Mouse (Mus musculus): ENCODE data around the gene Anks6. TPM values are rescaled to one million over a fixed set of nuclear protein-coding genes. Genes with fewer than 3 reads are reported as not detected.

The Anks6 gene
- 5.5 and 6.5 TPM in 2 replicates for polyA plus RNA-seq (2015; fragmentation: Nextera tagmentation; extraction: Ambion mirVana)

GRCm38 (mm10) chr4:47056791-47057509 lies at the start of gene Anks6:
Anks6 (minus strand) TSS chr4:47057427.
- Histone ChIP-seq H3K4me2 (peak within 1 kb of the TSS; percentile 78), H3K4me3 (replicated peaks) (peak within 1 kb of the TSS; percentile 82), H3K4me1 (peaks cover 16% of the 10 kb centered on the region), H3K27ac (peak within 1 kb of the TSS; percentile 77), H3K27me3 (0 out of 2 replicates have a peak, but pooled peaks cover 3% of the 10 kb centered on the region), H3K9ac (peak within 1 kb of the TSS; percentile 77), H3K36me3 (no peaks in the 10 kb centered on the region), H3K9me3 (replicated peaks) (no peaks in the 10 kb centered on the region)
- peak; percentile 93 for ATAC-seq (replicated peaks; ENCODE audit: low FRiP score)
- under 1% methylated on average over 86 of the region's 86 CpGs for WGBS

- no peaks in the 10 kb centered on the region for H3K9me3 ChIP-seq (replicated peaks)
- no peak overlapping the region for H3K27ac ChIP-seq
- no peak overlapping the region for H3K9ac ChIP-seq
- no peaks in the 10 kb centered on the region for H3K4me1 ChIP-seq
- no peak overlapping the region for H3K4me3 ChIP-seq (replicated peaks)
- no peaks in the 10 kb centered on the region for H3K36me3 ChIP-seq
- H3K4me2 ChIP-seq = no peak overlapping the region
- no peaks in the 10 kb centered on the region for H3K27me3 ChIP-seq
- ATAC-seq (replicated peaks; ENCODE audit: low FRiP score) = no peak
- WGBS = 91% methylated on average over 10 of the region's 10 CpGs
Measured at GRCm38 (mm10) chr4:47103561-47103960, 46.3 kb upstream of the Anks6 start.

GRCm38 (mm10) chr4:47093647-47094046 lies 36.4 kb upstream of the Anks6 start:
- Histone ChIP-seq H3K4me2 (0 out of 2 replicates have a peak overlapping the region, but pooled peaks have one; percentile 100), H3K27me3 (peaks cover 39% of the 10 kb centered on the region), H3K36me3 (no peaks in the 10 kb centered on the region), H3K9me3 (replicated peaks) (no peaks in the 10 kb centered on the region), H3K27ac (no peak overlapping the region), H3K9ac (no peak overlapping the region), H3K4me1 (peaks cover 26% of the 10 kb centered on the region), H3K4me3 (replicated peaks) (no peak overlapping the region)
- peak; percentile 17; the same call in 1 of the 2 replicates for ATAC-seq (replicated peaks; ENCODE audit: low FRiP score)
- WGBS = 55% methylated on average over 6 of the region's 6 CpGs

GRCm38 (mm10) chr4:47093161-47093560 lies 35.9 kb upstream of the Anks6 start:
- H3K36me3 ChIP-seq = no peaks in the 10 kb centered on the region
- H3K27ac ChIP-seq = no peak overlapping the region
- H3K27me3 ChIP-seq = peaks cover 39% of the 10 kb centered on the region
- peaks cover 26% of the 10 kb centered on the region for H3K4me1 ChIP-seq
- H3K9me3 ChIP-seq (replicated peaks) = no peaks in the 10 kb centered on the region
- WGBS = 53% methylated on average over 9 of the region's 9 CpGs
- no peak overlapping the region for H3K9ac ChIP-seq
- H3K4me3 ChIP-seq (replicated peaks) = peak overlapping the region; percentile 74; the same call in 1 of the 2 replicates
- peak overlapping the region; percentile 100; the same call in 1 of the 2 replicates for H3K4me2 ChIP-seq
- no peak for ATAC-seq (replicated peaks; ENCODE audit: low FRiP score)

GRCm38 (mm10) chr4:47092387-47093021 lies 35.3 kb upstream of the Anks6 start:
- no peaks in the 10 kb centered on the region for H3K36me3 ChIP-seq
- H3K9me3 ChIP-seq (replicated peaks) = no peaks in the 10 kb centered on the region
- WGBS = 2% methylated on average over 21 of the region's 21 CpGs
- peak overlapping the region; percentile 74 for H3K4me3 ChIP-seq (replicated peaks)
- H3K27me3 ChIP-seq = peaks cover 39% of the 10 kb centered on the region
- H3K4me1 ChIP-seq = peaks cover 26% of the 10 kb centered on the region
- H3K27ac ChIP-seq = no peak overlapping the region
- H3K9ac ChIP-seq = peak overlapping the region; percentile 54
- ATAC-seq (replicated peaks; ENCODE audit: low FRiP score) = peak; percentile 63
- H3K4me2 ChIP-seq = peak overlapping the region; percentile 100

- Histone ChIP-seq H3K9me3 (replicated peaks) (no peaks in the 10 kb centered on the region), H3K36me3 (no peaks in the 10 kb centered on the region), H3K9ac (peak within 1 kb of the TSS; percentile 54), H3K4me2 (peak within 1 kb of the TSS; percentile 100), H3K27ac (no peak within 1 kb of the TSS), H3K4me1 (peaks cover 26% of the 10 kb centered on the region), H3K4me3 (replicated peaks) (peak within 1 kb of the TSS; percentile 74), H3K27me3 (peaks cover 39% of the 10 kb centered on the region)
- peak; percentile 73 for ATAC-seq (replicated peaks; ENCODE audit: low FRiP score)
- 1% methylated on average over 51 of the region's 74 CpGs for WGBS
Measured at GRCm38 (mm10) chr4:47091493-47092386, 34.5 kb upstream of the Anks6 start, which contains the start of gene Galnt12. Galnt12 (plus strand) TSS chr4:47091909.

- no peak for ATAC-seq (replicated peaks; ENCODE audit: low FRiP score)
- no peaks in the 10 kb centered on the region for H3K9me3 ChIP-seq (replicated peaks)
- H3K27me3 ChIP-seq = peaks cover 34% of the 10 kb centered on the region
- H3K4me3 ChIP-seq (replicated peaks) = no peak overlapping the region
- no peak overlapping the region for H3K9ac ChIP-seq
- H3K4me1 ChIP-seq = peaks cover 25% of the 10 kb centered on the region
- no peak overlapping the region for H3K4me2 ChIP-seq
- no peak overlapping the region for H3K27ac ChIP-seq
- H3K36me3 ChIP-seq = no peaks in the 10 kb centered on the region
- 72% methylated on average over 7 of the region's 7 CpGs for WGBS
Measured at GRCm38 (mm10) chr4:47088671-47089070, 31.4 kb upstream of the Anks6 start.

GRCm38 (mm10) chr4:47083824-47084223 lies 26.6 kb upstream of the Anks6 start:
- H3K9me3 ChIP-seq (replicated peaks) = no peaks in the 10 kb centered on the region
- no peaks in the 10 kb centered on the region for H3K4me1 ChIP-seq
- no peaks in the 10 kb centered on the region for H3K36me3 ChIP-seq
- no peak overlapping the region for H3K9ac ChIP-seq
- H3K27ac ChIP-seq = no peak overlapping the region
- H3K27me3 ChIP-seq = no peaks in the 10 kb centered on the region
- 87% methylated on average over 7 of the region's 7 CpGs for WGBS
- H3K4me3 ChIP-seq (replicated peaks) = no peak overlapping the region
- H3K4me2 ChIP-seq = no peak overlapping the region
- no peak for ATAC-seq (replicated peaks; ENCODE audit: low FRiP score)

GRCm38 (mm10) chr4:47080647-47081010 lies 23.4 kb upstream of the Anks6 start:
- Histone ChIP-seq H3K4me1 (no peaks in the 10 kb centered on the region), H3K27ac (no peak overlapping the region), H3K27me3 (no peaks in the 10 kb centered on the region), H3K36me3 (no peaks in the 10 kb centered on the region), H3K9ac (no peak overlapping the region), H3K9me3 (replicated peaks) (no peaks in the 10 kb centered on the region), H3K4me2 (no peak overlapping the region), H3K4me3 (replicated peaks) (no peak overlapping the region)
- ATAC-seq (replicated peaks; ENCODE audit: low FRiP score) = no peak
- WGBS = 92% methylated on average over 4 of the region's 4 CpGs

- no peak overlapping the region for H3K4me3 ChIP-seq (replicated peaks)
- H3K4me2 ChIP-seq = no peak overlapping the region
- H3K9me3 ChIP-seq (replicated peaks) = no peaks in the 10 kb centered on the region
- no peak overlapping the region for H3K9ac ChIP-seq
- no peaks in the 10 kb centered on the region for H3K4me1 ChIP-seq
- H3K27me3 ChIP-seq = no peaks in the 10 kb centered on the region
- H3K36me3 ChIP-seq = no peaks in the 10 kb centered on the region
- 85% methylated on average over 17 of the region's 17 CpGs for WGBS
- no peak for ATAC-seq (replicated peaks; ENCODE audit: low FRiP score)
- H3K27ac ChIP-seq = no peak overlapping the region
Measured at GRCm38 (mm10) chr4:47079997-47080646, 22.9 kb upstream of the Anks6 start.

- no peaks in the 10 kb centered on the region for H3K36me3 ChIP-seq
- no peak overlapping the region for H3K9ac ChIP-seq
- H3K27ac ChIP-seq = no peak overlapping the region
- H3K4me3 ChIP-seq (replicated peaks) = no peak overlapping the region
- H3K4me2 ChIP-seq = no peak overlapping the region
- H3K27me3 ChIP-seq = no peaks in the 10 kb centered on the region
- no peaks in the 10 kb centered on the region for H3K9me3 ChIP-seq (replicated peaks)
- H3K4me1 ChIP-seq = no peaks in the 10 kb centered on the region
- WGBS = 10% methylated on average over 2 of the region's 2 CpGs
- ATAC-seq (replicated peaks; ENCODE audit: low FRiP score) = no peak
Measured at GRCm38 (mm10) chr4:47075054-47075453, 17.8 kb upstream of the Anks6 start.

Data from kidney, embryonic 15.5 days (tissue).